Mouse (Mus musculus): ENCODE measurements at regions not wholly inside any gene's neighbourhood (a gene's known extent, or its start where the extent isn't known, plus 50 kb on each side); places are given as distances from the start of the nearest gene placed in this dataset.

GRCm38 (mm10) chr8:24366000-24366399 lies 359.7 kb downstream of the Adam3 start:
- TF ChIP-seq TBP (IDR thresholded peaks at IDR 0.05; ENCODE audit: low read depth, low read length) (no peak), MYC (IDR thresholded peaks at IDR 0.05; ENCODE audit: low read depth, low read length) (no peak), CTCF (IDR thresholded peaks at IDR 0.05 in 2 of 3, conservative IDR thresholded peaks at IDR 0.05 in 1 of 3; ENCODE audit: control insufficient read depth in 1 of 3, insufficient read depth in 1 of 3, low read depth in 2 of 3, low read length in 3 of 3, poor library complexity in 1 of 3, severe bottlenecking in 1 of 3) (no peak), GABPA (IDR thresholded peaks at IDR 0.05; ENCODE audit: low read depth, low read length) (no peak), ZNF384 (IDR thresholded peaks at IDR 0.05; ENCODE audit: low read depth, low read length) (no peak), EP300 (IDR thresholded peaks at IDR 0.05; ENCODE audit: low read depth in 1 of 2, low read length in 2 of 2) (no peak), TAL1 (IDR thresholded peaks at IDR 0.05; ENCODE audit: low read length) (no peak)

DNA sequence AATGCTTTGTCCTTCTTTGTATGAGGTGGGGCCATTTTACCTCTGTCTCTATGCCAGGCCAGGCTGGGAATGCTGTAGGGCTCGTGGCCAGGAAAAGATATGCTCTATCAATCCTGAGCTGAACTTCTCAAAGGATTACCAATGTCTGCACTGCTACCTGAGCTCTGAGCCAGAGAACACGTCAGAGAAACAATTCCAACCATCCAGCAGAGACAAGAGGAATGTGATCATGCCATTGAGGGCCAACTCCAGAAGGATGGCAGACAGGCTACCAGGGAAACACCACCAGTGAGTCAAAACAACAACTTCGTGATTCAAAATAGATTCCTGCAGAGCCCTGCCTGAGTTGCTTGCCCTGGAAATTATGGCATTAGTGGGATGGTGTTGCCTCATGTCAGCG lies 361.0 kb downstream of the Adam3 start:
- H3K4me1 ChIP-seq (ENCODE audit: control insufficient read depth in 1 of 2, insufficient read depth in 2 of 2, low read length in 2 of 2) = no peaks in the 10 kb centered on the region
- TF ChIP-seq POLR2AphosphoS2 (IDR thresholded peaks at IDR 0.05; ENCODE audit: low read length) (no peak), TAL1 (IDR thresholded peaks at IDR 0.05; ENCODE audit: low read length) (no peak), GABPA (IDR thresholded peaks at IDR 0.05; ENCODE audit: low read depth, low read length) (no peak), ETS1 (IDR thresholded peaks at IDR 0.05; ENCODE audit: low read depth, low read length) (no peak)
- H3K27me3 ChIP-seq (ENCODE audit: control insufficient read depth in 1 of 2, insufficient read depth in 2 of 2, low read length in 2 of 2) = no peaks in the 10 kb centered on the region
- no peaks in the 10 kb centered on the region for H3K9me3 ChIP-seq (replicated peaks; ENCODE audit: insufficient read depth, low read length)
- H3K36me3 ChIP-seq (ENCODE audit: control insufficient read depth in 1 of 2, insufficient read depth in 2 of 2, low read length in 2 of 2) = no peaks in the 10 kb centered on the region
- DNase-seq (ENCODE audit: low read depth, low spot score) = no peak
- no peak overlapping the region for H3K9ac ChIP-seq (ENCODE audit: control insufficient read depth, low read depth, low read length, poor library complexity, severe bottlenecking)
- no peak overlapping the region for H3K4me3 ChIP-seq (ENCODE audit: control insufficient read depth in 1 of 2, insufficient read depth in 1 of 2, low read depth in 2 of 2, low read length in 2 of 2)
- no peaks in the 10 kb centered on the region for H3K79me2 ChIP-seq (ENCODE audit: control insufficient read depth, insufficient read depth, low read length, poor library complexity)
- no peak overlapping the region for H3K27ac ChIP-seq (ENCODE audit: control insufficient read depth, low read depth, low read length)

More at GRCm38 (mm10) chr8:24366000-24366399, 359.7 kb downstream of the Adam3 start:
- Histone ChIP-seq H3K9me3 (replicated peaks; ENCODE audit: insufficient read depth, low read length) (no peaks in the 10 kb centered on the region), H3K36me3 (ENCODE audit: control insufficient read depth in 1 of 2, insufficient read depth in 2 of 2, low read length in 2 of 2) (no peaks in the 10 kb centered on the region), H3K9ac (ENCODE audit: control insufficient read depth, low read depth, low read length, poor library complexity, severe bottlenecking) (no peak overlapping the region), H3K27me3 (ENCODE audit: control insufficient read depth in 1 of 2, insufficient read depth in 2 of 2, low read length in 2 of 2) (no peaks in the 10 kb centered on the region), H3K4me1 (ENCODE audit: control insufficient read depth in 1 of 2, insufficient read depth in 2 of 2, low read length in 2 of 2) (no peaks in the 10 kb centered on the region), H3K4me3 (ENCODE audit: control insufficient read depth in 1 of 2, insufficient read depth in 1 of 2, low read depth in 2 of 2, low read length in 2 of 2) (no peak overlapping the region), H3K27ac (ENCODE audit: control insufficient read depth, low read depth, low read length) (no peak overlapping the region), H3K79me2 (ENCODE audit: control insufficient read depth, insufficient read depth, low read length, poor library complexity) (no peaks in the 10 kb centered on the region)
- no peak for DNase-seq (ENCODE audit: low read depth, low spot score)

- Histone ChIP-seq H3K27me3 (ENCODE audit: control insufficient read depth in 1 of 2, insufficient read depth in 2 of 2, low read length in 2 of 2) (no peaks in the 10 kb centered on the region), H3K4me1 (ENCODE audit: control insufficient read depth in 1 of 2, insufficient read depth in 2 of 2, low read length in 2 of 2) (no peaks in the 10 kb centered on the region), H3K27ac (ENCODE audit: control insufficient read depth, low read depth, low read length) (no peak overlapping the region), H3K9ac (ENCODE audit: control insufficient read depth, low read depth, low read length, poor library complexity, severe bottlenecking) (no peak overlapping the region), H3K4me3 (ENCODE audit: control insufficient read depth in 1 of 2, insufficient read depth in 1 of 2, low read depth in 2 of 2, low read length in 2 of 2) (no peak overlapping the region), H3K9me3 (replicated peaks; ENCODE audit: insufficient read depth, low read length) (no peaks in the 10 kb centered on the region), H3K79me2 (ENCODE audit: control insufficient read depth, insufficient read depth, low read length, poor library complexity) (no peaks in the 10 kb centered on the region), H3K36me3 (ENCODE audit: control insufficient read depth in 1 of 2, insufficient read depth in 2 of 2, low read length in 2 of 2) (no peaks in the 10 kb centered on the region)
- no peak for DNase-seq (ENCODE audit: low read depth, low spot score)
- TF ChIP-seq SMC3 (IDR thresholded peaks at IDR 0.05; ENCODE audit: low read depth, low read length) (no peak), ETS1 (IDR thresholded peaks at IDR 0.05; ENCODE audit: low read depth, low read length) (no peak), GATA1 (IDR thresholded peaks at IDR 0.05; ENCODE audit: low read depth, low read length) (no peak), USF2 (IDR thresholded peaks at IDR 0.05; ENCODE audit: borderline replicate concordance in 1 of 2, insufficient read depth in 1 of 2, low read depth in 1 of 2, low read length in 2 of 2) (no peak), CHD1 (IDR thresholded peaks at IDR 0.05; ENCODE audit: low read depth, low read length) (no peak), MYB (IDR thresholded peaks at IDR 0.05; ENCODE audit: low read depth, low read length) (no peak), TBP (IDR thresholded peaks at IDR 0.05; ENCODE audit: low read depth, low read length) (no peak), ZNF384 (IDR thresholded peaks at IDR 0.05; ENCODE audit: low read depth, low read length) (no peak), EP300 (IDR thresholded peaks at IDR 0.05; ENCODE audit: low read depth in 1 of 2, low read length in 2 of 2) (no peak), NRF1 (IDR thresholded peaks at IDR 0.05; ENCODE audit: insufficient read depth, low read depth, low read length, poor library complexity, severe bottlenecking) (no peak), MEF2A (IDR thresholded peaks at IDR 0.05; ENCODE audit: extremely low read depth, insufficient replicate concordance, low read depth, low read length, poor library complexity, severe bottlenecking) (no peak), CTCF (IDR thresholded peaks at IDR 0.05 in 2 of 3, conservative IDR thresholded peaks at IDR 0.05 in 1 of 3; ENCODE audit: control insufficient read depth in 1 of 3, insufficient read depth in 1 of 3, low read depth in 2 of 3, low read length in 3 of 3, poor library complexity in 1 of 3, severe bottlenecking in 1 of 3) (no peak), MAFK (IDR thresholded peaks at IDR 0.05; ENCODE audit: borderline replicate concordance, low read depth, low read length) (no peak), ZKSCAN1 (IDR thresholded peaks at IDR 0.05; ENCODE audit: low read depth, low read length) (no peak), MAX (IDR thresholded peaks at IDR 0.05; ENCODE audit: low read length) (no peak), JUND (IDR thresholded peaks at IDR 0.05; ENCODE audit: low read depth, low read length) (no peak)
Measured at GRCm38 (mm10) chr8:24359022-24359600, 366.5 kb downstream of the Adam3 start.
